Mouse (Mus musculus): ENCODE measurements around the gene Map3k9. TPM values are rescaled to one million over a fixed set of nuclear protein-coding genes. Genes with fewer than 3 reads are reported as not detected.

The Map3k9 gene
- polyA plus RNA-seq, 1 experiment from 2014 or later, result 0.15 TPM

DNA sequence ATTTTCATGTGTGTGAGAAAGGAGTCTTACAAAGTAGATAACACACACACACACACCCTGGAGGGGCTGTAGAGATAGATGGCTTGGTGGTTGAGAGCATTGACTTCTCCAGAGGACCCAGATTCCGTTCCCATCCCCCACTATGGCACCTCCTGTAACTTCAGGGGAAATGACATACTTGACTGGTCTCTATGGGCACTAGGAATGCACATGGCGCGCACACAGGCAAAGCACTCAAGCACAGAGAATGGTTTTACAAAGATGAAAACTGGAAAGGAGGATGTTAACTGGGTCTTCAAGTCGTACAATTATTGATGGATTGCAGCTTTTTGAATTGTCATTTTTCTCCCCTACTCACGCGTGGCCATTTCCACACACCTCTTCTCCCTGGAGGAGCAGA, 1.6 kb upstream of the Map3k9 start:
- Histone ChIP-seq H3K27me3 (replicated peaks) (peaks cover 91% of the 10 kb centered on the region), H3K4me1 (peaks cover 16% of the 10 kb centered on the region), H3K36me3 (no peaks in the 10 kb centered on the region), H3K27ac (no peak overlapping the region), H3K4me2 (no peak overlapping the region), H3K9ac (no peak overlapping the region), H3K9me3 (replicated peaks) (no peaks in the 10 kb centered on the region), H3K4me3 (no peak overlapping the region)
- 77% methylated on average over 6 of the region's 6 CpGs for WGBS (ENCODE audit: insufficient replicate concordance)
- no peak for ATAC-seq

GRCm38 (mm10) chr12:81780271-81781093, 493 bp downstream of the Map3k9 start:
- no peak overlapping the region for H3K27ac ChIP-seq
- H3K9me3 ChIP-seq (replicated peaks), result no peaks in the 10 kb centered on the region
- no peaks in the 10 kb centered on the region for H3K36me3 ChIP-seq
- H3K4me1 ChIP-seq, result peaks cover 16% of the 10 kb centered on the region
- peaks cover 82% of the 10 kb centered on the region for H3K27me3 ChIP-seq (replicated peaks)
- peak overlapping the region; percentile 89 for H3K4me2 ChIP-seq
- no peak for ATAC-seq
- 3% methylated on average over 64 of the region's 91 CpGs for WGBS (ENCODE audit: insufficient replicate concordance)
- H3K9ac ChIP-seq, result peak overlapping the region; percentile 52; the same call in 1 of the 2 replicates
- H3K4me3 ChIP-seq, result peak overlapping the region; percentile 62

- ATAC-seq, result no peak
- H3K36me3 ChIP-seq, result no peaks in the 10 kb centered on the region
- H3K27me3 ChIP-seq (replicated peaks), result peaks cover 77% of the 10 kb centered on the region
- peak overlapping the region; percentile 62 for H3K4me3 ChIP-seq
- H3K27ac ChIP-seq, result no peak overlapping the region
- H3K4me2 ChIP-seq, result peak overlapping the region; percentile 89; the same call in 1 of the 2 replicates
- no peaks in the 10 kb centered on the region for H3K9me3 ChIP-seq (replicated peaks)
- H3K9ac ChIP-seq, result no peak overlapping the region
- WGBS (ENCODE audit: insufficient replicate concordance), result 12% methylated on average over 12 of the region's 12 CpGs
- peaks cover 16% of the 10 kb centered on the region for H3K4me1 ChIP-seq
Observed at GRCm38 (mm10) chr12:81779831-81780230, 1.1 kb downstream of the Map3k9 start.

DNA sequence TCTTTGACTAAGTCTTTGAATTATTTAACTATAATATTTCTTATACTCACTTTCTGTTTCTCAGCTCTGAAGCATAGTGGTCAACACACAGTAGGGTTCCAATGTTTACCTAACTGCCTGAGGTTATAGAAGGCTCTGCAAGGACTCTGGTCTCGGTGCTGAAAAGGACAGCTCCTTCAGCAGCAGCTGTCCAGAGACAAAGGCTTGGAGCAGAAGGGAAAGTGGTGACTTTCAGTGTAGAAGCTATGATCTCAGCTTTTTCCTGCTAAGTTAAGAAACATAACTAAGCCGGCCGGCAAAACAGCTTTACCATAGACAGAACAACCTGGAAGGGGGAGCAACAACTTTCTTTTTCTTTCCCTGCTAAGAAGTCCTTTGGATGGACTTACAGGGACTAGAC, 4.8 kb downstream of the Map3k9 start:
- Histone ChIP-seq H3K9me3 (replicated peaks) (no peaks in the 10 kb centered on the region), H3K9ac (no peak overlapping the region), H3K4me2 (no peak overlapping the region), H3K27ac (no peak overlapping the region), H3K36me3 (no peaks in the 10 kb centered on the region), H3K4me3 (no peak overlapping the region), H3K4me1 (peaks cover 11% of the 10 kb centered on the region), H3K27me3 (replicated peaks) (peaks cover 43% of the 10 kb centered on the region)
- WGBS (ENCODE audit: insufficient replicate concordance), result 26% methylated on average over 3 of the region's 3 CpGs
- ATAC-seq, result no peak

DNA sequence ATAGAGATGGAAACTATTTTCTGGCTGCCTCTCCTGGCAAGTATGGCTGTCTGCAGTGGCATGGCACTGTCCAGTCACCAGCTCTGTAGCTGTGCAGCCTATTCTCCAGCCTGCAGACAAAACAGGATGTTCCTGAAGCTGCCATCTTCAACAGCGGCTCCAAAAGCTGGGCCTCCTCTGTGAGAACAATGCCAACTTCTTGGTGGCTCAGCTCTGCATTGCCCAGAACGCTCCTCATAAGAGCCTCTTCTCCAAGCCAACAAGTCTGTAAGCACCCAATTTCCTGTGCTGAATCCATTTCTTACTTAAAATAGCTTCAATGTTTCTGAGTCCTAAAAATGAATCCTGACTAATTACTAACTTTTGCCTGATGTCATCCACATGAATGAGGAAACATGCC, 5.3 kb downstream of the Map3k9 start:
- no peak overlapping the region for H3K9ac ChIP-seq
- H3K4me3 ChIP-seq, result no peak overlapping the region
- peaks cover 38% of the 10 kb centered on the region for H3K27me3 ChIP-seq (replicated peaks)
- H3K9me3 ChIP-seq (replicated peaks), result no peaks in the 10 kb centered on the region
- no peak overlapping the region for H3K4me2 ChIP-seq
- WGBS (ENCODE audit: insufficient replicate concordance), result 62% methylated on average over 2 of the region's 2 CpGs
- H3K36me3 ChIP-seq, result no peaks in the 10 kb centered on the region
- ATAC-seq, result no peak
- H3K4me1 ChIP-seq, result peaks cover 5% of the 10 kb centered on the region
- H3K27ac ChIP-seq, result no peak overlapping the region

DNA sequence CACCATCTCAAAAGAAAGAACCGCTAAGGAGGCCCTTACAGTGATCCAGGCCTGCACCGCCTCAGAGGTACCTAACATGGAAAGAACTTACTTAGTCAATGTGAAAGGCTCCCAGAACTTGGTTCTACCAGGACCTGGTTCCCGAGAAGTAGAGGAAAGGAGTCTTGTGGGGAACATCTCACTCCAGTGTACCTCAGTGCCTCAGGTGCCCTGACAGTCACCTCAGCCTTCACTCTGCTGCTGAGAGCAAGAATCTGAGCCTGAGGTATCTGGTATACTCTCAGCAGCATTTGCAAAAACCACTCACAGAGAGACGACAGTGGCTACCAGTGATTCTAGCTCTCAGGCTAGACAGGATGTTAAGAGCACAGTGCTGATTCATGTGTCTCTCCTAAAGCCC, 6.8 kb downstream of the Map3k9 start:
- H3K4me1 ChIP-seq, result no peaks in the 10 kb centered on the region
- H3K9ac ChIP-seq, result no peak overlapping the region
- ATAC-seq, result no peak
- WGBS (ENCODE audit: insufficient replicate concordance), result 47% methylated on average over 4 of the region's 4 CpGs
- no peak overlapping the region for H3K4me2 ChIP-seq
- no peak overlapping the region for H3K27ac ChIP-seq
- H3K27me3 ChIP-seq (replicated peaks), result peaks cover 24% of the 10 kb centered on the region
- H3K36me3 ChIP-seq, result no peaks in the 10 kb centered on the region
- no peak overlapping the region for H3K4me3 ChIP-seq
- no peaks in the 10 kb centered on the region for H3K9me3 ChIP-seq (replicated peaks)

GRCm38 (mm10) chr12:81769458-81769857, 11.5 kb downstream of the Map3k9 start:
- Histone ChIP-seq H3K9me3 (replicated peaks) (no peaks in the 10 kb centered on the region), H3K36me3 (no peaks in the 10 kb centered on the region), H3K27ac (no peak overlapping the region), H3K27me3 (replicated peaks) (no peaks in the 10 kb centered on the region), H3K4me2 (no peak overlapping the region), H3K9ac (no peak overlapping the region), H3K4me1 (no peaks in the 10 kb centered on the region), H3K4me3 (no peak overlapping the region)
- ATAC-seq, result no peak
- WGBS (ENCODE audit: insufficient replicate concordance), result 65% methylated on average over 4 of the region's 4 CpGs

- Histone ChIP-seq H3K9me3 (replicated peaks) (no peaks in the 10 kb centered on the region), H3K36me3 (no peaks in the 10 kb centered on the region), H3K9ac (no peak overlapping the region), H3K27me3 (replicated peaks) (no peaks in the 10 kb centered on the region), H3K4me2 (no peak overlapping the region), H3K4me1 (no peaks in the 10 kb centered on the region), H3K27ac (no peak overlapping the region), H3K4me3 (no peak overlapping the region)
- ATAC-seq, result no peak
- WGBS (ENCODE audit: insufficient replicate concordance), result 72% methylated on average over 6 of the region's 6 CpGs
Observed at GRCm38 (mm10) chr12:81765386-81765785, 15.6 kb downstream of the Map3k9 start.

DNA sequence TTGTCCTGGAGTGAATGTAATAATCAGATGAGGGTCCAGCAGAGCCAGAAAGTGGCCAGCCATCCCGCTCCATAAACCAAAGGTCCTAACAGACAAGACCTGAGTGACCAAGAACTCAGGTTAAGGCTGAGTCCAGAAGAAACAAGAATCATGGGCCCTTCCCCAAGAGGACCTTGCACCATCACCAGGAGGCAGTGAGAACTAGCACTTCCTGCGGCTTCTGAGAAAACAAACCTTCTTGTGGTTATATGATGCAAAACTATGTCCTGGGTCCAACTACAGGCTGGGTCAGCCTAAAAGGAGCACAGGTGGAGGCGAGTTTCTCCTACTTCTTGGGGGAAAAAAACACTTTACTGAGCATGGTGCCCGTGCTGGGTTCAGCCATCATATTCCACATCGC, 16.6 kb downstream of the Map3k9 start:
- WGBS (ENCODE audit: insufficient replicate concordance), result 64% methylated on average over 5 of the region's 5 CpGs

GRCm38 (mm10) chr12:81754651-81755050, 26.3 kb downstream of the Map3k9 start:
- H3K36me3 ChIP-seq, result no peaks in the 10 kb centered on the region
- H3K4me3 ChIP-seq, result no peak overlapping the region
- WGBS (ENCODE audit: insufficient replicate concordance), result 27% methylated on average over 7 of the region's 7 CpGs
- ATAC-seq, result no peak
- no peaks in the 10 kb centered on the region for H3K9me3 ChIP-seq (replicated peaks)
- H3K9ac ChIP-seq, result no peak overlapping the region
- no peaks in the 10 kb centered on the region for H3K27me3 ChIP-seq (replicated peaks)
- H3K4me2 ChIP-seq, result no peak overlapping the region
- no peak overlapping the region for H3K27ac ChIP-seq
- no peaks in the 10 kb centered on the region; the same call in 1 of the 2 replicates for H3K4me1 ChIP-seq

More for the DNA sequence above, 16.6 kb downstream of the Map3k9 start:
- Histone ChIP-seq H3K27ac (no peak overlapping the region), H3K27me3 (replicated peaks) (no peaks in the 10 kb centered on the region), H3K4me1 (no peaks in the 10 kb centered on the region), H3K9me3 (replicated peaks) (no peaks in the 10 kb centered on the region), H3K4me2 (no peak overlapping the region), H3K36me3 (no peaks in the 10 kb centered on the region), H3K9ac (no peak overlapping the region), H3K4me3 (no peak overlapping the region)
- no peak for ATAC-seq

DNA sequence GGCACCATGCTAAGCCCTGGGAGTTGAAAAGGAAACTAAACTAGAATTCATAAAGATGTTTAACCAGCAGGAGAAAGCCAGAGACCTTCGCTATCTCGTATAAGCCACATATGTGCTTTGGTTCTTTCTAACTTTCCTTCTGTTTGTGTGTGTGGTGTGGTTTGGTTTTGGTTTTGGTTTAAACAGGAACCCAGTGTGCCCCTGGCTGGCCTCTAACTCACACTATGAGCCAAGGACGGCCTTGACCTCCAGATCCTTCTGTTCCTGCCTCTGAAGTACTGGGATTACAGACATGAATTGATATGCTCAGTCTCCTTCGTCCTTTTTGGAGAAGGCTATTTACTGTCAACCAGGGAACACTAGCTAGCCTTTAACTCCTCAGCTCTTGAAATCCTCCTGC, 29.9 kb downstream of the Map3k9 start:
- Histone ChIP-seq H3K36me3 (no peaks in the 10 kb centered on the region), H3K9me3 (replicated peaks) (no peaks in the 10 kb centered on the region), H3K27ac (no peak overlapping the region), H3K27me3 (replicated peaks) (no peaks in the 10 kb centered on the region), H3K4me3 (no peak overlapping the region), H3K4me1 (no peaks in the 10 kb centered on the region; the same call in 1 of the 2 replicates), H3K4me2 (no peak overlapping the region), H3K9ac (no peak overlapping the region)
- ATAC-seq, result no peak
- WGBS (ENCODE audit: insufficient replicate concordance), result 49% methylated on average over 4 of the region's 4 CpGs

GRCm38 (mm10) chr12:81748918-81749317, 32.1 kb downstream of the Map3k9 start:
- H3K9ac ChIP-seq, result no peak overlapping the region
- 45% methylated on average over 3 of the region's 3 CpGs for WGBS (ENCODE audit: insufficient replicate concordance)
- no peaks in the 10 kb centered on the region for H3K9me3 ChIP-seq (replicated peaks)
- ATAC-seq, result no peak
- H3K27me3 ChIP-seq (replicated peaks), result no peaks in the 10 kb centered on the region
- no peak overlapping the region for H3K27ac ChIP-seq
- no peaks in the 10 kb centered on the region for H3K4me1 ChIP-seq
- no peak overlapping the region for H3K4me2 ChIP-seq
- no peaks in the 10 kb centered on the region for H3K36me3 ChIP-seq
- H3K4me3 ChIP-seq, result no peak overlapping the region

Measured in liver, embryonic 12.5 days (tissue).